Mouse (Mus musculus): ENCODE data around the gene Slfn5.

DNA sequence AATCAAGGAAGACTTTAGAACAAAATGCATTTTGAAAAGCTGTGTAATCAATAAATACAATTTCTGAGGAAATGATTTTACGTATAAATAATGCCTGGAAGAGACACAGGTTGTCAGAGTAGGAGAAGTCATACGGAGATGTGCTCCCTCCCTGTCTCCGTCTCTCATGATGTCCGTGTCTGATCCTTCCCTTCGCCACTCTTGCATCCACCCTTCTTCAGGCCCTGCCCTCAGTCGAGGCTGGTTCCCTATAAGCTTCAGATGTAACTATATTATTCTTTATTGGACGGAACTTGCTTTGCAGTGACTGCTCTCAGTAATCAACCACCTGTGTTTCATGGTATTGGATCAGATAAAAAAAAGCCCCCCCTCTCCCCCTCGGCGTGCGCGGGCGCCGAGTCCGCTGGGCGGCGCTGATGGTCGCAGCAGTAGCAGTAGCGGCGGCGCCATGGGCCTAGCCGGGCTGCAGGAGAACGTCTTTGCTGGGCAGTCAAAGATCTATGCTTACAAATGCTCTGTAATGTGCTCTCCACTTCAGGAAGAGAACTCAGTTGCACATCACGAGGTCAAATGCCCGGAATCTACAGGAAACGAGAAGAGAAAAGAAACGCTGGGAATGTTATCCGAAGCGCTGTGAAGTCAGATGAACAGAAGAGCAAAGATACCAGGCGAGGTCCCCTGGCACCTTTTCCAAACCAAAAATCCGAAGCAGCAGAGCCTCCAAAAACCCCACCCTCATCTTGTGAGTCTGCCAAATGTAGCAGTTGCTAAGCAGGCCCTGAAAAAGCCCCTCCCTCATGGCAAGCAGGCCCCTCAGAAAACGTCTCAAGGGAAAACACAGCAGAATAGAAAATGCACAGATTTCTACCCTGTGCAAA is 19.8 kb downstream of the Slfn5 start:
- peak; percentile 74 for TF ChIP-seq CTCF (IDR thresholded peaks at IDR 0.05)
- TF ChIP-seq POLR2A (IDR thresholded peaks at IDR 0.05; ENCODE audit: insufficient read depth, low read depth, low read length), result no peak

Data from heart, adult 2 months (tissue).